Mouse (Mus musculus) layer of hippocampus, adult 2 months (tissue): ENCODE measurements around the gene Celf2. TPM values are rescaled to one million over a fixed set of nuclear protein-coding genes. Genes with fewer than 3 reads are reported as not detected.

Source experiments
- DNase-seq, 2 experiments: peaks; one replicate each; pipeline ENCODE4 v3.0.0; 2022; ENCODE audit warnings: low spot score in 2 of 2
- H3K27ac ChIP-seq: fragments of 200-600 bp; 2 replicates; pipeline ENCODE4 v1.8.1; 2022
- H3K4me3 ChIP-seq: fragments of 200-600 bp; 2 replicates; pipeline ENCODE4 v1.8.1; 2022; ENCODE audit warnings: mild to moderate bottlenecking
- CTCF ChIP-seq: fragments of 200-600 bp; conservative IDR thresholded peaks from 2 replicates; pipeline ENCODE4 v1.8.1; 2022; ENCODE audit warnings: antibody characterized with exemption, mild to moderate bottlenecking, moderate library complexity
- total RNA-seq, 2 experiments: library from RNA; stranded (reverse); gene quantifications; 2 replicates each; pipeline ENCODE4 v1.2.3; 2021

Gene Celf2
- total RNA-seq, 2 experiments from 2014 or later, result 500 to 535 TPM

- Histone ChIP-seq H3K4me3 (no peak overlapping the region), H3K27ac (peak overlapping the region; percentile 88; the same call in 1 of the 2 replicates)
- no peak for DNase-seq
- no peak for TF ChIP-seq CTCF
Observed at GRCm38 (mm10) chr2:7073730-7074129, 435.6 kb downstream of the Celf2 start.

DNA sequence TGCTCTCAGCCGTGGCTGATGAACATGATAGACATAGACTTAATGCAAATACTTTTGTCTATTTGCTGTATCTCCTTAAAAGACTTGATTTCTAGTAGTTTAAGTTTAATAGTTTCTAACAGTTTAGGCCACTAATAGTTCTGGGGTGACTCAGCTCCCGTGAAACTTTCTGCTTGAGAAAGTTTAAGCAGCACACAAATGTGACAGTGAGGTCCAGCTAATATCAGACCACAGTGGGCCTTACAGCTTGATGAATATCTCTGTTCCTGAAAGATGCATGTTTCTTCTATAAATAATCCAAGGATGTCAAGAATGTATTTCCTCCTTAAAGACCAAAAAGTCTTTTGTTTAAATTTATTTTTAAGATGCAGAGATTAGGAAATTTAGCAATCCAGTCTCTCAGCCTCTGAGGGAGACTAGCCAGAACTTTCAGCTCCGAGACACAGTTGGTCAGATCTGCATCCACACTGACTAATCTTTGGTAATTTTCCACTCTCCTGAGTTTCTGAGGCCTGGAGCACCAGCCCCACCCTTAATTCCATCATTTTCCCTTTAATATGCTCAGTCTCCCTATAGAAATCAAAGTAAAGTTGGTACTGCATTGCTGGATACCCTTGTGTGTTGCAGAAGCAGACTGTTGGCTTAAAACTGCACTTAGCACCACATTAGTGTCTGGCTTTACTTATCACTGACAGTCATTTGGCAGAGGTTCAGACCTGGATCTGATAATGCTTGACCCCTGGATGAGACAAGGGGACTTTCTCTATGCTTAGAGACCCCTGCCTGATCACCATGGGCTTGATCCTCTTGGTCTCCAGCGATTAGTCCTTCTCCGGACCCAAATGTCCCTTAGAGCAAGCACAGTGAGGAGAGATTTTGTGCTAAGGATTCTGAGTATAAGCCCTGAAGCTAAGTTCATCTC is 436.8 kb downstream of the Celf2 start:
- DNase-seq, result no peak
- TF ChIP-seq CTCF, result no peak
- Histone ChIP-seq H3K4me3 (no peak overlapping the region), H3K27ac (peak overlapping the region; percentile 88)

DNA sequence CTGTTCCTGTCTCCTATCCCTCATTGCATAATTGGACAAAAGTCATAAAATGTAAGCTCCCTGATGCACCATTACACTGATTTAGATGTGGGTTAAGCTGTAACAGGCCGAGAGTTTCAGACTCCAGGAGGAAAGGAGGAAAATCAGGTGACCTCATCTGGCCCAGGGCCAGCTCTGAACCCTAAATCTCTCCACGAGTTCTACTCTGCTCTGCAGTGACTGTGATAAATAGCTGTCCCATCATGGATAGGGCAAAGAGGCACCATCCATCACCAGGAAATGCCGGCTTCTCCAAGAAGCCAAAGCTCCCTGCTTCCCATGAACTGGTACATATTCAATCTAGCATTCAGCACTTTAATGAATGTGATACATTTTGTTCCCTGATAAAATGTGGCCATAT is 439.9 kb downstream of the Celf2 start:
- Histone ChIP-seq H3K4me3 (no peak overlapping the region), H3K27ac (peak overlapping the region; percentile 88)
- DNase-seq, result no peak
- no peak for TF ChIP-seq CTCF

- TF ChIP-seq CTCF, result no peak
- no peak for DNase-seq
- Histone ChIP-seq H3K27ac (peak overlapping the region; percentile 88), H3K4me3 (no peak overlapping the region)
Observed at GRCm38 (mm10) chr2:7068281-7068680, 441.1 kb downstream of the Celf2 start.

- no peak for DNase-seq
- no peak for TF ChIP-seq CTCF
- H3K27ac ChIP-seq, result peak overlapping the region; percentile 74
Observed at GRCm38 (mm10) chr2:7063574-7064192, 445.7 kb downstream of the Celf2 start.

DNA sequence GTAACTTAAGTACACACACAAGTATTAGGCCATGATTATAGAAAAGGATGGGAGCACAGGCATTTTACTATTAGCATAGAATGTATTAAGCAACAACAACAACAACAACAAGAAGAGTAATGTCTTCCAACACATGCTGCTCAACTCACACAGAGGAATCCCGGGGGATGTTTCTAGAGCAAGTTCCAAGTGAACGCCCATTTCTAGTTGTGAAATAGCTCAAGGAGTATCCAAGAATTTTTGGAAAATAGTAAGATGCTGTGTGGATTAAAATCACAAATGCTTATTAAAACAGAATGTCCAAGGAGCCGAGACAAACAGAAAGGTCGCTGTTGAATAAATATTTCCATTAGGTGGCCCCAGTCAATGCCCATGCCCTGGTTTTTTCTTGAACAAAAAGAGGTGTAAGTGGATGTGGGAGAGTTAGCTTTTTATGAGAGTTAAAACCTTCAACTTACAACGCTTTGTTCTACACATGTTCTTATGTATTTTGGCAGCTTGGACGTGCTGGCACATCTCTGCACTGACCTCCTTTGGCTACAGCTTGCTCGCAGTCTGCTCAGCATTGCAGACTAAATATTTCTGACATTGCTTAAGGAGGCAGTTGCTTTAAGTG is 448.8 kb downstream of the Celf2 start:
- no peak for DNase-seq
- peak overlapping the region; percentile 64 for H3K27ac ChIP-seq
- no peak for TF ChIP-seq CTCF
- no peak overlapping the region for H3K4me3 ChIP-seq

More at GRCm38 (mm10) chr2:7063574-7064192, 445.7 kb downstream of the Celf2 start:
- H3K4me3 ChIP-seq, result peak overlapping the region; percentile 19

DNA sequence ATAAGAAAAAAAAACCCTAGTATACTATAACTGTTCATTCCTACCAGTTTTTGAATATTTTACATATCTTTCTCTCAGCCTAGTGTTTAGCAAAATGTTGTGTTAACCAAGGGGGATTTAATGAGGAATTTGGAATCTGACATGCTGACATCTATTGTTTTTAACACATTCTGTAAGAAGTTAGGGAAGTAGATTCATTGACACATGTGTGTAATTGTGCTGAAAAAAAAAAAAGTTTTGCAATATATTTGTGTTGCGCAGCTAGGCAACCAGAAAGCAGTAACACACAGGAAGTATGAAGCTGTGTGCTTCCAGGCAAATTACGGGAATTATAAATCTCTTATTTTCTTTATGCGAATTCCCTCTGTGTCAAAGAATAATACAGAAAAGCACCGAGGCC is 453.0 kb downstream of the Celf2 start:
- TF ChIP-seq CTCF, result no peak
- H3K27ac ChIP-seq, result peak overlapping the region; percentile 1
- no peak for DNase-seq
- H3K4me3 ChIP-seq, result no peak overlapping the region

DNA sequence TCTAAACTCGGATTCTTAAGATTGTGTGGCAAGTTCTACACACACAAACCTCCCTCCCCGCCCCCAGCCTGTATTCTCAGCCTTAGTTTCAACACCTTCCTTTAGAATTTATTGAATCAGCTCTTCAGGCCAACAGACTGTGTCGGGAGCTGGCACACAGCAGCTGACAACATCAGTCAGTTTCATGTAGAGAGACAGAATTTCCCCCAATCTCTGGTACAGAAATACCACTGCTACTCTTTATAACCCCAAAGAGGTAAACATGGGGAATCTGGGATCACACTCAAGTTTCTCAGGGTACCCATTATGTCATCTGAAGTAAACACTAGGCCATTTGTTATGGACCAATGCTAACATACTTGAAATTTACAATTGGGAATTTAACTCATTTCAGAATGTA is 453.4 kb downstream of the Celf2 start:
- no peak for DNase-seq
- no peak for TF ChIP-seq CTCF
- Histone ChIP-seq H3K27ac (peak overlapping the region; percentile 11; the same call in 1 of the 2 replicates), H3K4me3 (no peak overlapping the region)

GRCm38 (mm10) chr2:7051090-7051489 is 458.3 kb downstream of the Celf2 start:
- no peak overlapping the region for H3K4me3 ChIP-seq
- no peak for TF ChIP-seq CTCF
- no peak for DNase-seq
- H3K27ac ChIP-seq, result peak overlapping the region; percentile 57

DNA sequence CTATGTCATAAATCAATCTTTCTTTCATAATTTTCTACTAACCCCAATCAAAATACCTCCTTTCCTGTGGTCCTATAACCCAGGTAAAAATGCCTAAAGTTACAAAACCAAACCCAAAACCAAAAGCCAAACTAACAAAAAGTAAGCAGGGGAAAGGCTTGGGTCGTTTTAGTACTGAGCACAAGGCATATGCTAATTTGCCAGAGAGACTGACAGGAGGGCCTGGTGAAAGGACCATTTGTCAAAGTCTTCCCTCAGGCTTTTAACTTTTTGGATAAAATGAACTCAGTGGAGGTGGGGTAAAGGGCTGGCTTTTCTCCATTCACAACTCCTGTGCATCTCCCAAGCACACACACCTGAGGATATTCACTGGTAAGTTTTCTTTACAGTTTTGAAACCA is 463.2 kb downstream of the Celf2 start:
- peak overlapping the region; percentile 87 for H3K27ac ChIP-seq
- no peak overlapping the region for H3K4me3 ChIP-seq
- no peak for DNase-seq
- no peak for TF ChIP-seq CTCF

GRCm38 (mm10) chr2:7045531-7045930 is 463.8 kb downstream of the Celf2 start:
- no peak overlapping the region; the same call in 1 of the 2 replicates for H3K4me3 ChIP-seq
- no peak for DNase-seq
- peak overlapping the region; percentile 87 for H3K27ac ChIP-seq
- TF ChIP-seq CTCF, result no peak

- H3K27ac ChIP-seq, result peak overlapping the region; percentile 87
- TF ChIP-seq CTCF, result no peak
Observed at GRCm38 (mm10) chr2:7043770-7044459, 465.4 kb downstream of the Celf2 start.

More at GRCm38 (mm10) chr2:7043770-7044459, 465.4 kb downstream of the Celf2 start:
- no peak for DNase-seq
- no peak overlapping the region for H3K4me3 ChIP-seq
